Mouse (Mus musculus) E14TG2a.4 (cell line): Measurements from ENCODE around the gene Foxc1.

Experiments used
- CTCF ChIP-seq: conservative IDR thresholded peaks from 2 replicates; pipeline ENCODE4 v1.5.1; 2014; ENCODE audit warnings: low read length
- POU5F1 ChIP-seq: IDR thresholded peaks from 2 replicates; pipeline ENCODE4 v1.6.1; 2014; ENCODE audit warnings: low read length, borderline replicate concordance

GRCm38 (mm10) chr13:31772882-31773281, 33.6 kb upstream of the Foxc1 start:
- TF ChIP-seq CTCF, result no peak
- TF ChIP-seq POU5F1, result no peak
